Mouse (Mus musculus) adipose tissue, adult 10 weeks (tissue): Measurements from ENCODE around the gene AC124108.1. TPM values are rescaled to one million over a fixed set of nuclear protein-coding genes. Genes with fewer than 3 reads are reported as not detected.

Experiments used
- polyA plus RNA-seq: library from polyadenylated mRNA; stranded (reverse); fragments of 350-450 nt; fragmentation: Illumina TruSeq; extraction: RNeasy Lipid Tissue Mini Kit (QIAGEN cat#74804); gene quantifications from one replicate; pipeline ENCODE4 v1.2.3, GENCODE M21; 2014; ENCODE audit warnings: low read depth, low replicate concordance

AC124108.1 gene
- 0.50 TPM for polyA plus RNA-seq

DNA sequence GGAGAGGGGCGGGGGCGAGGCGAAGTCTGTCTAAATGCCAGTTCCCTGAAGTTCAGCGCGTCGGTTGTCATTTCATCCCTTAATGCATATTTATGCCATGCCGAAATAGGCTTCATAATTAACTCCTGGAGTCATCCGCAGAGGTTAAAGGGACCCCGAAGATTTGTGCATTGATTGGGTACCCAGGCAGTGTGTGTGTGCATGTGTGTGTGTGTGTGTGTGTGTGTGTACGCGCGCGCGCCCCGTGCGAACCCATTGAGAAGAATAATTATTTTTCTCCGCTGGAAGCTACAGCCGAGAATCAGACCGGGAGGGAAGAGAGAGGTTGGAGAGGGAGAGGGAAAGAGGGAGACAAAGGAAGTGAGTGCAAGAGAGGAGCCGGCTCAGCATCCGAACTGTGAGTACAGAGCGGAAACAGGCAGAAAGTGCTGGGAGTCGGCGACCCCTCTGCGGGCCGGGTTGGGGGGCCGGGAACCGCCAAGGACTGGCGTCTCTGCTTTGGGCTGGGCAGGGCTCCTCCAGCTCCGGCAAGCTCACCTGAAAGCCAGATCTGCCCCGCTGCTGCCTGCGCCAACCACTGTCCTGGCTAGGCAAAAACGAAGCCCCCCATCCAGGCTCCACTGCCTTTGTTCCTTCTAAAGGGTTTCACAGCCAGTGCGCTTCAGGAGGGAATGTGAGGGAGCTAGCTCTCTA is at the start of gene AC124108.1, which contains the start of gene Lemd1:
TSS of gene AC124108.1 (plus strand) at position 365 of the 693 bp plus-strand sequence.
TSS of gene Lemd1 (plus strand) at position 339 of the 693 bp plus-strand sequence.

DNA sequence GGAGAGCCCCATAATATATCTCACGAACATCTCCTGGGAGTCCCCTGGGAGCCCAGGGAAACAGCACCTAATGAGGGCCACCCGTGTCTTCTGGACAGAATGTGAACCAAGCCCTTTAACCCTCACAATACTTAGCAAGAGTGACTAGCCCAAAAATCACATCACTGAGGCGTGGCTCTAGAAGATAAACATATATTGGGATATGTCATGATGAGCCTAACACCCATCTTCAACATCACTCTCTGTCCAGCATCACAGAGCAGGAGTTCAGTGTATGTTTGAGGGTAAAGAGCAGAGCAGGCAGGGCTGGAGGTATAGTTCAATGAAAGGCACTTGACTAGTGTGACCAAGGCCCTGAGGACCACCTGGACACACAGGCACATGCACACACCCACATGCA is 38.4 kb downstream of the AC124108.1 start, which contains the start of gene Gm10188:
TSS of gene Gm10188 (minus strand) at position 101 of the 400 bp plus-strand sequence.

Other genes starting within 250 kb of the AC124108.1 start
- gene Slc45a3, start 228.5 kb upstream of the AC124108.1 start, polyA plus RNA-seq: 30.5 TPM
- gene Elk4, start 183.8 kb upstream of the AC124108.1 start, polyA plus RNA-seq: 33.4 TPM
- gene Mfsd4a, start 123.4 kb upstream of the AC124108.1 start, polyA plus RNA-seq: 1.3 TPM
- gene Cdk18, start 51.8 kb upstream of the AC124108.1 start, polyA plus RNA-seq: 6.9 TPM
- 2.6 TPM for gene Lemd1, start within 50 bp of the AC124108.1 start, polyA plus RNA-seq
- gene Gm10188, start 38.3 kb downstream of the AC124108.1 start, polyA plus RNA-seq: not detected
- 0.20 TPM for gene Klhdc8a, start 107.2 kb downstream of the AC124108.1 start, polyA plus RNA-seq
- 6.0 TPM for gene Nuak2, start 124.7 kb downstream of the AC124108.1 start, polyA plus RNA-seq
- gene Tmcc2, start 199.8 kb downstream of the AC124108.1 start, polyA plus RNA-seq: 6.6 TPM
- gene Dstyk, start 226.1 kb downstream of the AC124108.1 start, polyA plus RNA-seq: 17.8 TPM